Mouse (Mus musculus) bone marrow macrophage, adult 2 months (primary cell): ENCODE data around the gene Igfbp6. TPM values are rescaled to one million over a fixed set of nuclear protein-coding genes. Genes with fewer than 3 reads are reported as not detected.

Experiments
- H3K27ac ChIP-seq: 2 replicates; pipeline ENCODE4 v1.5.1; 2012; ENCODE audit warnings: low read depth, low read length; ENCODE audit not compliant: insufficient read depth
- H3K4me1 ChIP-seq: 2 replicates; pipeline ENCODE4 v1.6.1; 2012; ENCODE audit warnings: low read length; ENCODE audit not compliant: control insufficient read depth, insufficient read depth
- H3K4me3 ChIP-seq: 2 replicates; pipeline ENCODE4 v1.5.1; 2012; ENCODE audit warnings: mild to moderate bottlenecking, low read length, moderate library complexity; ENCODE audit not compliant: insufficient read depth
- CTCF ChIP-seq: IDR thresholded peaks from 2 replicates; pipeline ENCODE4 v1.5.1; 2012; ENCODE audit warnings: low read depth, mild to moderate bottlenecking, low read length, moderate library complexity
- POLR2A ChIP-seq: IDR thresholded peaks from 2 replicates; pipeline ENCODE4 v1.6.1; 2012; ENCODE audit warnings: mild to moderate bottlenecking, low read depth, low read length, borderline replicate concordance
- polyA plus RNA-seq: library from polyadenylated mRNA; stranded (reverse); fragments of >200 nt; gene quantifications from 2 replicates; pipeline ENCODE4 v1.2.4, GENCODE M21; 2012; ENCODE audit not compliant: missing spikeins, insufficient read depth, insufficient read length

The Igfbp6 gene
- polyA plus RNA-seq, 1 experiment: not detected

DNA sequence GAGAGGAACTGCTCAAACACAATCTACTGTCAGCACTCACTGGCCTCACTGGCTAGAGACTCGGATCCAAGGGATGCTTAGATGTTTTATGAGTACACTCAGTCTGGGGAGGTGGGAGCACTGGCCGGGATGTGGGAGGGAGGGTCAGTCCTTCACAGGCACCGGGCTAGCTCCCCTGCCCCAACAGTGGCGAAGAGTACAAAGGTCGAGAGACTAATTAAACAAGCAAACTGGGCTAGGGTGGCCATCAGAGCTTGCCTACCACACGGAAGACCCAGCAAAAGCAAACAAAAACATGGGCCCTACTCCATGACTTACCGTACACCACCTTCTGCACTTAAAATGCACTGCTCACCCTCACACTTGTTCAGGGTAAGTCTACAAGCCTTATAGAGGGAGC is 47.5 kb downstream of the Igfbp6 start:
- no peak overlapping the region for H3K27ac ChIP-seq
- no peak for TF ChIP-seq POLR2A
- no peak for TF ChIP-seq CTCF
- H3K4me3 ChIP-seq: no peak overlapping the region

DNA sequence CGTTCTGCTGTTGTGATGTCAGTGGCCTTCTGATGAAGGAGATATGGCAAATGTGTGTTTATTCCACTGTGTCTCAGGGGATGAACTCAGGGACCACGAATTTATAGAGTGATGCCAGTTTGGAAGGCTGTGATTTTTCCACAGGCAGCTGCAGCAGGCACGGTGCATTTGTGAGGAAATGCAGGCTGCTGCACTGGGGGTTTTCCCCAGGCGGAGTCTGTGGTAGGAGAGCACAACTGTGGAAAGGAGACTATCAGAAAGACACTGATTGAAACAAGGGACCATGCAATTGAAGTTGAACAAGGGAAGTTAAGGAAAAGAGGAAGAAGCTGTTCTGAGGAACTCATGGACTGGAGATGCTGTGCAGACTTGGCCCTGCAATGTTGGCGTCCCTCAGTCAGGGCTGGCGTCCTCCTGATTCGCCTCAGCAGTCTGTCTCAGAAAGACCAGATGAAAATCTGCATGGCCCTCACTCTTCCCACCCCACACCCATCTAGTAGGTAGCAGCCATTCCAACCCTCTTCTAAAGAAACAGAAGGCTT is 48.2 kb downstream of the Igfbp6 start:
- H3K27ac ChIP-seq: peak overlapping the region; percentile 95
- peak overlapping the region; percentile 37 for H3K4me3 ChIP-seq
- no peak for TF ChIP-seq CTCF
- peaks cover 37% of the 10 kb centered on the region for H3K4me1 ChIP-seq

More for the DNA sequence above, 47.5 kb downstream of the Igfbp6 start:
- H3K4me1 ChIP-seq: peaks cover 37% of the 10 kb centered on the region

DNA sequence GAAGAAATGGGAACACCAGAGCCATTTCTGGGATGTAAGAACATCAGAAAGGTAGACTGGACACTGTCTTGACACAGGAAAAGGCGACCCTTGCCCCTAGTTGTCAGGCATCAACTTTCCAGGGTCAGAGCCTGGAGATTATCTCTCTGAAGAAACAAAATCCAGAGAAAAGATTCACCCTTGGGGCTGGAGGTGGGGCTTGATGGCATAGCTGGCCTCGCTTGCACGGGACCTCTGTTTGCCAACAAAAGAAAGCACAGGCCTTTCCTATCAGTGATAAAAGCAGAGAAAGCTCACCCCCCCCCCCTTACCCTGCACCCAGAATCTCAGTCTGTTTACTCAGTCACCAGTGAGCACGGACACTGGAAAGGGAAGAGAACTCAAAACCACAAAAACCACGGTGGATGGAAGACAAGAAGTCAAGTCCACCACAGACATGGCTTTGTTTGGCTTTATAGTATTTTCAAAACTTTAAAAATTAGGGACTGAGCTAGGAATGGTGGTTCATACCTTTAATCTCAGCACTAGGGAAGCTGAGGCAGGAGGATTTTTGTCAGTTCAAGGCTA is 48.7 kb downstream of the Igfbp6 start:
- TF ChIP-seq POLR2A: no peak
- no peak for TF ChIP-seq CTCF
- peak overlapping the region; percentile 95 for H3K27ac ChIP-seq
- H3K4me3 ChIP-seq: peak overlapping the region; percentile 37
- H3K4me1 ChIP-seq: peaks cover 37% of the 10 kb centered on the region

DNA sequence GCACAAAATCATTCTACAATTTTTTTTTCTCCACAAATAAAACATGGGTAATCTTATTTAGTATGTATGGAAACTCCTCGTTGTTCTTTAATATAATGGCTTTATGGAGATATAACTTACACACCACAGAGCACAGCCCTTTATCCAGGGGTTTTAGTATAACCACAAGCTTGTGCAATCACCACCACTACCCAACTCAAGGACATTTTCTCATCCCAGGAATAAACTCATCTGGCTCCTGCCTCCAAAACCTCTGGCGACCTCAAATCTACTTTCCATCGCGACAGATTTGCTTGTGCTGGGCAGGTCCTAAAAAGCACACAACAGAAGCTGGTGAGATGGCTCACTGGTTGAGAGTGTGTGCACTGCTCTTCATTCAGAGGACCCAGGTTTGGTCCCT is 49.5 kb downstream of the Igfbp6 start:
- Histone ChIP-seq H3K27ac (0 out of 2 replicates have a peak overlapping the region, but pooled peaks have one; percentile 2), H3K4me1 (peaks cover 37% of the 10 kb centered on the region), H3K4me3 (no peak overlapping the region)
- no peak for TF ChIP-seq POLR2A
- TF ChIP-seq CTCF: no peak

DNA sequence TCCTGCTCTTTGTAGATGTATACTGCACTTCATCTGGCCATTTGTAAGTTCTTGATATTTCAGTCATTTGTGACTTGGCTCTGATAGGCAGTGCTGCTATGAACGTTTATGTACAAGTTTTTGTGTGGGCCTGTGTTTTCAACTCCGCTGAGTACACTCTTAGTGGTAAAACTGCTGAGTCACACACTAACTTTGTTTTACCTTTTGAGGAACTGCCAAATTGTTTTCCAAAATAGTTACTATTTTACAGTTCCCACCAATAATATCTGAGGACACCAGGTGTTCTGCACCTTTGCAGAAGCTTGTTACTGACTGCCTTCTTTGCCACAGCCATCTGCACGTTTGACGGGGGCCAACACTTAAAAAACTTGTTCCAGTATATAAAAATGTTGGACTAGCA is 50.3 kb downstream of the Igfbp6 start:
- Histone ChIP-seq H3K27ac (no peak overlapping the region), H3K4me3 (no peak overlapping the region), H3K4me1 (peaks cover 42% of the 10 kb centered on the region)
- TF ChIP-seq CTCF: no peak
- no peak for TF ChIP-seq POLR2A

DNA sequence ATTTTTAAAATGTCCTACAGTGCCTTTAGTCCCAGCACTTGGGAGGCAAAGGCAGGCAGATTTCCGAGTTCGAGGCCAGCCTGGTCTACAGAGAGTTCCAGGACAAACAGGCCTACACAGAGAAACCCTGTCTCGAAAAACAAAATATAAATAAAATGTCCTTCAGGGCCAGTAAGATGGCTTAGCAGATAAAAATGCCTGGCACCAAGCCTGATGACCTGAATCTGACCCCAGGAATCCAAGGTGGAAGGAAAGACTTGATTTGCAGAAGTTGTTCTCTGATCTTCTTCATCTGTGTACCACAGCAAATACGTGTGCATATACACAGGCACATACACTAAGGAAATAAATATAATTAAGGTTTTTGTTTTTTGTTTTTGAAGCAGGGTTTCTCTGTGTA is 51.2 kb downstream of the Igfbp6 start:
- peaks cover 42% of the 10 kb centered on the region for H3K4me1 ChIP-seq
- TF ChIP-seq CTCF (no peak), POLR2A (no peak)
- no peak overlapping the region for H3K4me3 ChIP-seq
- H3K27ac ChIP-seq: no peak overlapping the region

DNA sequence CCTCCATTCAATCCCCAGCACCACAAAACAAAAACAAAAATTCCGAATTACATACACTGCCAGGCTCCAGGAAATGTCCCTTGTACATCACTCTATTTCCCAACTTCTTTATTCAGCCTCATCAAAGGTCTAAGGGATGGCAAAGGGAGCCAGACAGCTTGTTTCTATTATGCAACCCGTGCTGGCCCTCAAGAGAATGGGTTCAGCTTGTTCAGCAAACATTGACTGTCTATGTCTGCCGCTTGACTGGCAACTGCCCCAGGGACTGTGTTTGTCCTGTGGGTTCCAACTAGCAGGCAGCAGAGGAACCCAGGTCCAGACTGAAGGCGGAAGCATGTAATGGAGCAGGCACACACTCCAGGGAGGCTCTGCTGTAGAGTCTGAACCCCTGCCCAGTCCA is 54.7 kb downstream of the Igfbp6 start:
- no peak for TF ChIP-seq POLR2A
- TF ChIP-seq CTCF: no peak
- H3K27ac ChIP-seq: no peak overlapping the region
- no peak overlapping the region for H3K4me3 ChIP-seq
- peaks cover 27% of the 10 kb centered on the region for H3K4me1 ChIP-seq

Other genes starting within 250 kb of the Igfbp6 start
- not detected in 2 replicates for gene Krt4, start 219.6 kb upstream of the Igfbp6 start, polyA plus RNA-seq
- gene Krt79, start 204.0 kb upstream of the Igfbp6 start, polyA plus RNA-seq: not detected in 2 replicates
- not detected in 2 replicates for gene Krt78, start 190.1 kb upstream of the Igfbp6 start, polyA plus RNA-seq
- gene Krt8, start 139.9 kb upstream of the Igfbp6 start, polyA plus RNA-seq: not detected in 2 replicates
- not detected in 2 replicates for gene Krt18, start 116.2 kb upstream of the Igfbp6 start, polyA plus RNA-seq
- gene Eif4b, start 70.6 kb upstream of the Igfbp6 start, polyA plus RNA-seq: 188 and 222 TPM in 2 replicates
- 1.4 and 2.1 TPM in 2 replicates for gene Tns2, start 43.9 kb upstream of the Igfbp6 start, polyA plus RNA-seq
- gene Spryd3, start 8.1 kb upstream of the Igfbp6 start, polyA plus RNA-seq: 20.8 and 21.4 TPM in 2 replicates
- 0.50 TPM in 1 of 2 replicates, not detected in the other for gene Soat2, start 6.2 kb downstream of the Igfbp6 start, polyA plus RNA-seq
- 71.6 and 79.5 TPM in 2 replicates for gene Zfp740, start 58.9 kb downstream of the Igfbp6 start, polyA plus RNA-seq
- 60.4 and 60.5 TPM in 2 replicates for gene Csad, start 60.4 kb downstream of the Igfbp6 start, polyA plus RNA-seq
- 32.3 and 35.8 TPM in 2 replicates for gene Itgb7, start 87.6 kb downstream of the Igfbp6 start, polyA plus RNA-seq
- gene Rarg, start 113.2 kb downstream of the Igfbp6 start, polyA plus RNA-seq: 29.8 and 30.4 TPM in 2 replicates
- not detected in 2 replicates for gene Gm9918, start 126.2 kb downstream of the Igfbp6 start, polyA plus RNA-seq
- gene Mfsd5, start 135.1 kb downstream of the Igfbp6 start, polyA plus RNA-seq: 71.6 and 78.4 TPM in 2 replicates
- gene Espl1, start 151.9 kb downstream of the Igfbp6 start, polyA plus RNA-seq: 15.6 and 17.9 TPM in 2 replicates
- gene Pfdn5, start 181.8 kb downstream of the Igfbp6 start, polyA plus RNA-seq: 542 and 550 TPM in 2 replicates
- gene Myg1, start 187.3 kb downstream of the Igfbp6 start, polyA plus RNA-seq: 41.5 and 46.2 TPM in 2 replicates
- 35.7 and 39.7 TPM in 2 replicates for gene Aaas, start 206.4 kb downstream of the Igfbp6 start, polyA plus RNA-seq
- gene Sp7, start 222.8 kb downstream of the Igfbp6 start, polyA plus RNA-seq: 0.25 TPM in 1 of 2 replicates, not detected in the other